Comparison of ENCODE assay signal across 9 mouse cellular contexts in the genomic region with DNA sequence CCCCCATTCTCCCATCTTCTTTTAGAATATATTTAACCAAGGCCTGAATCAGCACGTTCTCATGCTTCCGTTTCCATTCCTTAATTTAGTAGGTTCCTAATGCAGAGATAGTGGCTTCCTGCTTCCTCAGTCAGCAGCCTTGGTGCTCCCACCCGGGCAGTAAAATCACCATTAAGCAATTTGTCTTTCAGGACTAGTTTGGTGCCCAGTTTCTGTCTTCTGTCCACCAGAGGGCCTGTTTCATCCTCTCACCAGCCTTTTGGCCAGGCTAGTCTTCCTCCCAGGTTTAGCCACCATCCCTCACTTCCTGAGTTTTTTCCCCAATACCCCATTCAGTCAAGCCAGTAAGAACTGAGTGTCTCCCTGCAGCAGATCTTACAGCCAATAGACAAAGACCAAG.
DNase-seq lines count a peak whose midpoint lies in the region; ATAC-seq and TF ChIP-seq lines count a peak whose summit lies in the region.
"Had no signal": no experiment of that assay in that cellular context is flagged by ENCODE, and none has a peak within 500 bp of the region (broad histone marks: within the 10 kb centered on the region; RNA-seq: fewer than 3 reads in every experiment).

No protein-coding gene starts in this region.

- no peak overlapping the region for H3K9ac ChIP-seq in lung, embryonic 15.5 days

- H3K4me1 ChIP-seq in cerebellum, adult 2 months (ENCODE audit: control insufficient read depth, insufficient read depth, low read length), result no peaks in the 10 kb centered on the region
- H3K4me1 ChIP-seq in lung, embryonic 15.5 days, result no peaks in the 10 kb centered on the region

- ATAC-seq in granulocyte monocyte progenitor cell, adult 5-6 weeks (replicated peaks; ENCODE audit: poor library complexity, severe bottlenecking), result peak; percentile 33; the same call in 1 of the 2 replicates
- peak; percentile 41; the same call in 1 of the 2 replicates for ATAC-seq in lung, embryonic 15.5 days (ENCODE audit: borderline replicate concordance, extremely low read depth, low FRiP score, low TSS enrichment)
- no peak for ATAC-seq in megakaryocyte, adult 5-6 weeks (ENCODE audit: poor library complexity, severe bottlenecking)

- no peak overlapping the region for H3K4me3 ChIP-seq in cerebellum, adult 2 months (replicated peaks; ENCODE audit: insufficient read depth, low read depth, low read length)
- no peak overlapping the region for H3K4me3 ChIP-seq in layer of hippocampus, adult 2 months
- no peak overlapping the region for H3K4me3 ChIP-seq in lung, embryonic 15.5 days

- 74% methylated on average over 3 of the region's 3 CpGs for WGBS in cerebellum, adult 2 months
- WGBS in lung, embryonic 15.5 days, result 51% methylated on average over 3 of the region's 3 CpGs

- H3K27ac ChIP-seq in cerebellum, adult 2 months (ENCODE audit: insufficient read depth, low read length), result no peak overlapping the region
- no peak overlapping the region for H3K27ac ChIP-seq in layer of hippocampus, adult 2 months
- no peak overlapping the region for H3K27ac ChIP-seq in lung, embryonic 15.5 days

- H3K4me2 ChIP-seq in lung, embryonic 15.5 days, result no peak overlapping the region

- TF ChIP-seq CTCF in cerebellum, adult 2 months (IDR thresholded peaks at IDR 0.05; ENCODE audit: borderline replicate concordance, insufficient read depth, low read depth, low read length), result peak; percentile 44; the same call in 1 of the 2 replicates
- peak; percentile 59 for TF ChIP-seq CTCF in layer of hippocampus, adult 2 months (conservative IDR thresholded peaks at IDR 0.05)

- no peak for TF ChIP-seq POLR2A in cerebellum, adult 2 months (IDR thresholded peaks at IDR 0.05; ENCODE audit: borderline replicate concordance, insufficient read depth, low read length)

- H3K36me3 ChIP-seq in lung, embryonic 15.5 days, result no peaks in the 10 kb centered on the region; the same call in 1 of the 2 replicates

- H3K27me3 ChIP-seq in cerebellum, adult 2 months (ENCODE audit: control insufficient read depth, insufficient read depth, low read length), result no peaks in the 10 kb centered on the region
- no peaks in the 10 kb centered on the region for H3K27me3 ChIP-seq in lung, embryonic 15.5 days

- DNase-seq in cerebellum, adult 2 months, result peak; percentile 37 to 39
- no peak for DNase-seq in cerebellum, adult 11 months
- peak in 1 of 2 experiments; percentile 4 for DNase-seq in layer of hippocampus, adult 2 months (ENCODE audit: low spot score in 2 of 2)
- no peak for DNase-seq in layer of hippocampus, postnatal 25 days (ENCODE audit: extremely low spot score in 1 of 2, low spot score in 1 of 2)
- DNase-seq in Muller cell, postnatal 12 days (ENCODE audit: inconsistent ontology term), result no peak
- DNase-seq: left cerebral cortex, postnatal 4 days had no signal

- H3K9me3 ChIP-seq in lung, embryonic 15.5 days, result no peaks in the 10 kb centered on the region

Comparison
In these comparisons a context has a peak if more than half of its experiments do, and no peak if none do; other contexts are left out.
1. DNase-seq: peak in cerebellum, adult 2 months (2 of 2); none in cerebellum, adult 11 months (single experiment), layer of hippocampus, postnatal 25 days (0 of 2) and Muller cell, postnatal 12 days (single experiment).